Mouse (Mus musculus): ENCODE results near the gene Olfr466.

Olfr466 gene

DNA sequence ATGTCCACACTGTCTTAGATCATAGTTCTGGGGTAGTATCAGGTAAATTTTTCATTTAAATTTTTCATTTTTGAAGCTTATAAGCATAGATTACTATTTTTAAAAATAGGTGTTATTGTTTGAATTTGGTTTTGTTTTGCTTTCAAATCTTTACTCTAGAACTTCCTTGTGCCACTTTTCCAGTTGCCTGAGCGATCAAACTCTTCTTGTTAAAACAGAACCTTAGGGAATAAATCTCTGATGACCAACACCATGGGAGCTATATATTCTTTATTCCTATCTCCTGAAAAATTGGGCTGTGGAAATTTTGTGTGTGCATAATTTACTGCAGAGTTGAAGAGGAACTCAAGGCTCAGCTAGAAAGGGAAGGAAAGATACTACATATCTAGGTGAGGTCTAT, at the start of gene Olfr466:
Gene Olfr466, plus strand, starts transcription at position 301 of the 400 bp plus-strand sequence.
- DNase-seq: no peak

- no peak for DNase-seq
These were observed 49.4 kb upstream of the Olfr466 start for GRCm38 (mm10) chr13:65100678-65101077.

DNA sequence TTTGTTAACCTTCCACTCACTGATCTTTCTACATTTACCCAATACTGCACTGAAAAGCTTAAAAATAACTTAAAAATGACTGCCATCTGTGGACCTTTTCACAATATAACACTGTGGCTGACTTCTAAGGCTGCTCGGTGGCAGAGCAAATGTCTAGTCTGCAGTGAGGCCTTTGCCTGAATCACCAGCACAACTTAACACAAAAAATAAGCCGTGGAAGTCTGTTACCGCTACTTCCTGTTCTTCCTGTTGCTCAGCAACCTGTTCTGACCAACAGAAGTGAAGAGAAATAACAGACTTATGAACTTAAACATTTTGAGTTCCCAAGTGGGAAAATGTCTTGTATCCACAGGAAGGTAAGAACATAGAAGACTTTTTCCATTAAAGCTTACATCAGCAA, 48.8 kb upstream of the Olfr466 start:
- DNase-seq: no peak

- no peak for DNase-seq
These were observed 38.1 kb upstream of the Olfr466 start for GRCm38 (mm10) chr13:65111961-65112360.

GRCm38 (mm10) chr13:65112459-65113110, 37.5 kb upstream of the Olfr466 start, which contains the start of gene Mfsd14b:
Gene Mfsd14b (minus strand): TSS chr13:65112975.
- DNase-seq: peak; percentile 92

GRCm38 (mm10) chr13:65113239-65113638, 36.8 kb upstream of the Olfr466 start:
- DNase-seq: no peak

GRCm38 (mm10) chr13:65120984-65121383, 29.1 kb upstream of the Olfr466 start:
- no peak for DNase-seq

DNA sequence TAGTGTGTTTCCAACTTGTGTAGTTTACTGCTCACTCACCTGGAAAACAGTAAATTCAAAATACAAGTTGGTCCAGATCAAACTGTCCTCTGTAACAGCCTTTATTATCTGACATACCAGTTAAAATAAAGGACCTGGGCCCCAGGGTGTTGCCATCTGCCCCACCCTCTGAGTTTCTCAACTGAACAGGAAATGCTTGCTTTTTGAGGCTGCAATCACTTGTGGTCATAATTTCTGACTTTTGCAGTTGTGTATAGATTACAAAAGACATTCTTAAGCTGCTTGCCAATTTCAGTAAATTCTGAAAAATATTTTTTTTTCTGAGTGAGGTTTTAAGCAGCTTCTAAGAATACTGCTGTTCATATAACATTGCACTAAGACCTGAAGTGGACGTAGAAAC, 27.9 kb upstream of the Olfr466 start:
- no peak for DNase-seq

DNA sequence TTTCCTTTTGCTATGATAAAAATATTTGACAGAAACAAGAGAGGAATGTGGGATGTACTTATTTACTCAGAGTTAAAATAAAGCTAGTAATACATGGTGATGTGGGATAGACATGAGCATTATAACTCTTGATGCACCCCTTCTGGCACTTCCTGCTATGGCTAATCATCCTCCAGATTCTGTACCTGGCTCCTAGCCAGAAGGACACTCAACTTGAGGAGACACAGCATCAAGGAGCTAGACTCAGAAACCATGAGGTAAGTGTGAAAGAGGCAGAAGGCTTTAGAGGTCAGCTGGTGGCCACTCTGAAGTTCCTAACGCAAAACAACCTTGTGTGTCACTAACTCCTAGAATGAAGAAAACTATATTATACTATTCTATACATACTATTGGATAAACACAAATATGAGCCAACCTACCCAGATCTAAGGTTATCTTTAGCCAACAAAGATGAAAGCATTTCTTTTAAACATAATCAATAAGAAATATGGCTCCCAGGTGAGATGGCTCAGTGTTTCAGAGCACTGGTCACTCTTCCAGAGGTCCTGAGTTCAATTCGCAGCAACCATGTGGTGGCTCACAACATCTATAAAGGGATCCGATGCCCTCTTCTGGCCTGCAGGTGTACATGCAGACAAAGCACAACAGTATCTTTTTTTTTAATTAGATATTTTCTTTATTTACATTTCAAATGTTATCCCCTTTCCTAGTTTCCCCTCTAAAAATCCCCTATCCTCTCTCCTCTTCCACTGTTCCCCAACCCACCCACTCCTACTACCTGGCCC, 22.8 kb upstream of the Olfr466 start:
- DNase-seq: no peak

GRCm38 (mm10) chr13:65137789-65138188, 12.3 kb upstream of the Olfr466 start, which contains the start of gene Olfr465-ps1:
Gene Olfr465-ps1 (plus strand): TSS chr13:65138089.
- DNase-seq: no peak

- no peak for DNase-seq
These were observed 24.1 kb downstream of the Olfr466 start for GRCm38 (mm10) chr13:65174102-65174501.

DNA sequence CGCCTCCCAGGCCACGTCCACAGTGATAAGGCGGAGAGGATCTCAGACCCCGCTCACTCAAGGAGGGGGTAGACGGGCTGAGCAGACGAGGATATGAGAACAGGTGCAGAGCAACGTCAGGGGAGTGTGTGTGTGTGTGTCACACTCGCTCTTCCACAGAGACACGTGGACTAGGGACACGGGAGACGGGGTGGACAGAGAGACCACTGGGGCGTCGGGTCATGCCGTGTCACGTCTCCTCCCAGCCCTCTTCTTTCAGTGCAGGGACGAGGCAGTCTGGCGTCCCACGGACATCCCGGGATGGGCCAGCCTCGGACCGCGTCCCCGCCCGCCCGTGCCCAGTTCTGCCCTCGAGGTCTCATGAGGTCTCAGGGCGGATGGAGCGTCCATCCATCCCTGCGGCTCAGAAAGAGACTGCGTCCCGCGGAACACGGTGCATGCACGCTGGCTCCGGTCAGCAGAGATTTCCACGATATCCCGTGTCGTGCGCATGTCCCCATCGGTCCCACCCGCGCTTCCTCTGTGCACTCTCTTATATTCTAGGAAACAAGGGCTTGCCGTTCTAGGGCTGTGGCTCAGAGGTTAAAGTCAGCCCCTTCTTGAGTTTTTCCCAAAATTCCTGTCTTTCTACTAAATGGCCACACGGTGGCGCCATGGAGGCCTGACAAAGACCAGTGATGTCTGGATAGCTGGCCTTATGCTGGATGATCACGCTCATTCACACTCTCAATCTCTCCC, 25.9 kb downstream of the Olfr466 start:
- DNase-seq: peak; percentile 5

DNA sequence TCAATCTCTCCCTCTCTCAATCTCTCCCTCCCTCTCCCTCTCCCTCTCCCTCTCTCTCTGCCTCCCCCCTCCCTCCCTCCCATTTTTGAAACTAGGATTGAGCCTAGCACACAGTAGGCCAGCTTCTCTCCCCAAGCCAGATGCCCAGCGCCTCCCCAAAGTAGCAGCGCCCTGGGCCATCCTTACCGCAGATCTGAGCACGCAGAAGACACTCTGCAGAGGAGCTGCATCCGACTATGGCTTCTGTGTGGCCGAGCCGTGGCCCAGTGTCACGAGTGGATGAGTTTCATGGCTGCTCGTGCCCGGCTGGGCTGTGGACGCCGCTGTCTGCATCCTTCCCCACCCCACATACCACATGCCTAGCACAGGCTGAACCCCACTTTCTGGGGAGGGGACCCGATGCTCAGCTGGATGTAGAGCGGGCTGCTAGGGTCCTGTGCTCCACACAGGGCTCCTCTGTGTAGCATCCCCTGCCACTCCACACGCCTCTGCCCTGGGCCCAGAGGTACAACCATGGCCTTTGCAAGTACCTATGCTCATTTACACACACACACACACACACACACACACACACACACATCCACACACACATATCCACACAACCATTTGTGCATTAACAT, 26.5 kb downstream of the Olfr466 start:
- DNase-seq: no peak

DNA sequence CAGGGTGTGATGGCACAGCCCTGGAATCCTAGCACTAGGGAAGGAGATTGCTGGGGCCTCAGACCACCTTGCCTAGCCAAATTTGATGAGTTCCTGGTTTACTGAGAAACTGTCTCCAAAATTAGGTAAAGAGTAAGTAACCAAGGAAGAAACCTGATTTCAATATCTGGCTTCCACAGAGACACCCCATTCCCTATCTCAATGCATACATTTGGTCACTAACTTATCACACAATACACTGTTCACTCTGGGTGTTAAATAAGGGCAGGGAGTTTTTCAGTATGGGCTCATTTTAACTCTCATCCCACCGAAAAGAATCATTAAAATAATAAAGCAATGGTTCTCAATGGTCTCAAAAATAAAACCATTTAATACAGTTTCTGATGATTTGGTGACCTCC, 50.6 kb downstream of the Olfr466 start:
- DNase-seq: no peak

Data from cerebellum, adult 9-10 months (tissue).